Mouse (Mus musculus) olfactory bulb, adult 2 months (tissue): ENCODE results near the gene Trpc5. TPM values are rescaled to one million over a fixed set of nuclear protein-coding genes. Genes with fewer than 3 reads are reported as not detected.
A peak's percentile ranks its signal among the peaks of the same experiment; 100 is the strongest.

Experiments used
- H3K27ac ChIP-seq: fragments of 200-500 bp; 2 replicates; pipeline ENCODE4 v1.5.1; 2012; ENCODE audit warnings: low read depth, low read length; ENCODE audit not compliant: insufficient read depth
- H3K4me1 ChIP-seq: fragments of 200-500 bp; 2 replicates; pipeline ENCODE4 v1.6.1; 2012; ENCODE audit warnings: low read length; ENCODE audit not compliant: control insufficient read depth, insufficient read depth
- H3K4me3 ChIP-seq: fragments of 200-500 bp; 2 replicates; pipeline ENCODE4 v1.5.1; 2012; ENCODE audit warnings: mild to moderate bottlenecking, low read depth, low read length, moderate library complexity; ENCODE audit not compliant: insufficient read depth
- CTCF ChIP-seq: fragments of 200-500 bp; IDR thresholded peaks from 2 replicates; pipeline ENCODE4 v1.5.1; 2012; ENCODE audit warnings: low read depth, mild to moderate bottlenecking, low read length, moderate library complexity; ENCODE audit not compliant: insufficient read depth
- POLR2A ChIP-seq: fragments of 200-500 bp; IDR thresholded peaks from 2 replicates; pipeline ENCODE4 v1.6.1; 2012; ENCODE audit warnings: mild to moderate bottlenecking, low read depth, low read length, moderate library complexity; ENCODE audit not compliant: insufficient read depth
- WGBS: fragments of 180-500 bp; shearing (Covaris S2); methylation state at CpG from one replicate; pipeline ENCODE4 v1.1.7; 2018; 5-methylcytosine and 5-hydroxymethylcytosine counted together
- polyA plus RNA-seq: library from polyadenylated mRNA; stranded (reverse); fragments of >200 nt; gene quantifications from 2 replicates; pipeline ENCODE4 v1.2.4, GENCODE M21; 2012; ENCODE audit warnings: low replicate concordance; ENCODE audit not compliant: missing spikeins, insufficient read depth, insufficient read length

Gene Trpc5
- not detected in 2 replicates for polyA plus RNA-seq

DNA sequence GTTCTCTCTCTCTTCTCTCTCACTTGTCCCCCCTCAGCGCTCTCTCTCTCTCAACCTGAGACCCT is at the start of gene Trpc5:
Gene Trpc5, minus strand, starts transcription at position 39 of the 65 bp plus-strand sequence.
- no peak for TF ChIP-seq POLR2A
- no peak for TF ChIP-seq CTCF
- peak within 1 kb of the TSS; percentile 52 for H3K4me3 ChIP-seq
- WGBS: 25% methylated on average over 1 of the region's 1 CpGs
- H3K4me1 ChIP-seq: 0 out of 2 replicates have a peak, but pooled peaks cover 2% of the 10 kb centered on the region
- no peak within 1 kb of the TSS for H3K27ac ChIP-seq

DNA sequence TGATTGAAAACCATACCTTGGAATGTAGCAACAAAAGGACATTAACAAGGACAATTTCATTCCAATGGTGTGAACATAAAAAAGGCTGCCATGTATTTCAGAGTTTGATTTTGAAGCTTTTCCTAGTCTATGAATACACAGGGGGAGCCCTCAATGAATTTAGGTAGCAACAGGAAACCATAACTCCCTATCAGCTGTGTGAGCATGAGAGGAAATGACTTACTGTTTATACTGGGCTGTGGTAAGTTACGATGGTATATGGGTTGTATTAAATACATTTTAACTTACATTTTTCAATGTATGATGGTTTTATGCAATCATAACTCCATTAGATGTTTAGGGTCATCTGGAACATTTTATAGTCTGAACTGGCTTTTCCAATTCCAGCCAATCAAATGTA is 28.4 kb upstream of the Trpc5 start:
- WGBS: 94% methylated on average over 1 of the region's 1 CpGs
- no peaks in the 10 kb centered on the region for H3K4me1 ChIP-seq
- no peak for TF ChIP-seq CTCF
- no peak for TF ChIP-seq POLR2A

DNA sequence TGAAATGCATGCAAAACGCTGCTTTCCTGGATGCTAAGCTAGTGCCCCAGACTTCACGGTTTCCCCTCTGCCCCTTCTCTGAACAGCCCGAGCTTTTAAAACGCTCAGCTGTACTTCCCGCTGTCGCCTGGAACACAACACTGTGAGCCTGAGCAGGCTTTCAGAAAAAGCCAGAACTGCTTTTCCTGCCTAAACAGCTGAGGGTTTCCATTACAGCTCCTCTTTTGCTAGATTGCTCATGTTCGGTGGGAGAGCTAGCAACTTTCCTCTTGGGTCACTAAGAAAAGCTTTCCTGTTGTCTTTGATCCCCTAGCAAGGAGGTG is 1.8 kb upstream of the Trpc5 start:
- H3K4me3 ChIP-seq: peak overlapping the region; percentile 52
- 0 out of 2 replicates have a peak, but pooled peaks cover 2% of the 10 kb centered on the region for H3K4me1 ChIP-seq
- 16% methylated on average over 7 of the region's 7 CpGs for WGBS
- H3K27ac ChIP-seq: no peak overlapping the region
- no peak for TF ChIP-seq CTCF
- TF ChIP-seq POLR2A: no peak

More for the DNA sequence above, 28.4 kb upstream of the Trpc5 start:
- Histone ChIP-seq H3K27ac (no peak overlapping the region), H3K4me3 (no peak overlapping the region)

DNA sequence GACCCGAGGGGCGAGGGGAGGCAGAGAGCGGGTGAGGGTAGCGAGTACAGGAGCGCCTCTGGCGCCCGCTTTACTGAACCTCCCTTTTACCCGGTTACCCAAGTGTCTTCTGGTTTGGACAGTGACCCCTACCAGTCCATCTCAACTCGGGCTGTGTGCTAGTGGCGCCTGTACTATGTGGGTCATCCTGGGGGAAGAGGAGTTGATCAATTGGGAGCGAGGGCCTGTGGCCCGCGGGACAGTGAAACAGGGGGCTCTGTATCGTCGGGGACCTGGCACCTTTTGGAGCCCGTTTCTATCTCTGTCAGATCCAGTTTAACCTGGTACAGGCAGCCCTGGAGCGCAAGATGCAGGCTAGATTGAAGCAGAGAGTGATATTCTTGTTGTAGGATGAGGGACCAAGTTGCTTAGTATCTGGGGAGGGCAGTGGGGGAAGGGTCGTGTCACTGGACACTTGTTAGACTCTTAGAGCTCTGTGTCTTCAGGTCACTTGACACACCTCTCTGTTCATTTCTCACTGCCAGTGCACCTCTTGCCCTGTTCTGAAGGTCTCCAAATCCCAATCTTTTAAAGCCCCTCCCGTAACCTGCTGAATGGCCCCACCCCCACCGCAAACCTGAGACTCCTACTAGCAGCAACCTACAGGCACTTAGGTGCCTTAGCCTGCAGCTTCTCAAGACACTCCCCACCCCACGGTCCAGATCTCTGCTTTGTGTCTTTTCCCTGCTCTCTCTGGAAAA is 1.3 kb upstream of the Trpc5 start:
- no peak for TF ChIP-seq CTCF
- TF ChIP-seq POLR2A: no peak
- Histone ChIP-seq H3K4me3 (peak overlapping the region; percentile 52), H3K4me1 (0 out of 2 replicates have a peak, but pooled peaks cover 2% of the 10 kb centered on the region), H3K27ac (no peak overlapping the region)
- 9% methylated on average over 17 of the region's 21 CpGs for WGBS

DNA sequence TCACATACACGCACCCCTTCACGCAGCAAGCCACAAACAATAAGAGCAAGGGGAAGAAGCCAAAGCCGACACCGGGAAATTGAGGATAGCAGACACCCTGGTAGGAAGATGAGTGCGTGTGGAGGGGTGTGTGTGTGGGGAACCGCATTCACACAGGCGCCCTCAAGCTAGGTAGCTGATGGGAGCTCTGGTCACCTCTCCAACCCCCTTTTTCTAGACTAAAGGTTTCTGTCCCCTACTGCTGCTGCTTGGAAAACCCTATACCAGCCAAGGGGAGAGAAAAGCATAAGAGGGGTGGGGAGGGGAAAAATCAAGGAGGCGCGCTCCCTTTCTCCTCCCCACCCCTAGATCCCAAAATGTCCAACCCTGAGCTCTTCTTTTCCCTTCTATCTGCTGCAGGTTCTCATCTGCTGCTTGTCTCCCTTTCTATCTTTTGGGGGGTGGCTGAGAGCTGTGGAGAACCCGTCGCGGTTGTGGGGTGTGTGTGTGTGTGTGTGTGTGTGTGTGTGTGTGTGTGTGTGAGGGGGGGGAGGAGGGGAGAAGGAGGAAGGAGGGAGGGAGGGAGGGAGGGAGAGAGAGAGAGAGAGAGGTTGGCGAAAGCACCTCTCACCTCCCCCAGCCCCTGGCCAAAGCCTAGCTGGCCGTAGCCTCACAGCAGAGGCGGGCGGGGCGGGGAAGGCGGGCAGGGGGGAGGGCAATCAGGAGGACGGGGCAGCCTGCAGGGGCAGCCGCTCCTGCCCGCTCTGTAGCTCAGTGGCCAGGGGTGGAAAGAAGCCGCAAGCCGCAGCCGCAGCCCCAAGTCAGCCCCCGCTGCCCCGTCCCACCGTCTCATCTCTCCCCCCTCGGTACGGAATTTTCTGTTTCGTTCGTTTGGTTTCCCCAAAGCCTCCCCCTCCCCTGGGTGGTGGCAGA is 483 bp upstream of the Trpc5 start, which contains the start of gene Rtl4:
Gene Rtl4, plus strand, starts transcription at position 701 of the 912 bp plus-strand sequence.
- WGBS: 23% methylated on average over 25 of the region's 31 CpGs
- peak within 1 kb of the TSS; percentile 52 for H3K4me3 ChIP-seq
- H3K27ac ChIP-seq: no peak within 1 kb of the TSS
- H3K4me1 ChIP-seq: 0 out of 2 replicates have a peak, but pooled peaks cover 2% of the 10 kb centered on the region
- TF ChIP-seq CTCF (no peak), POLR2A (no peak)

DNA sequence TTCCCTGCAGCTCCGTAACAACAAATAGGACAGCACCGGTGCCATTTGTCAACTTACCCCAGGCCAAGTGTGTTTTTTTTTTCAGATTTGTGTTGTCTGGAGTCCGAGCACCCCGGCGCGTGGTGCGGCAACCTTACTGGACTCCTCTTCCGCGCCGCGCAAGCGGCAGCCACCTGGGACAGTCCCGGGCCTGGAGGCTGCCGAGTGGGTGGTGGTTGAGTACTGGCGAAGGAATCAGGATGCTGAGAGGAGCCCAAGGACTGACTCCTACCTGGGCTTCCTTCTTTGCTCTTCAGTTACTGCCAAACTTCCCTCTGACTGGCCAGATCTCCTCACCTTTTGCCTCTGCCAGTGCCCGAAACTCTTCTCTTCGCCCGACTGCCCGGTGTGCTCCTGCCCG is 238 bp downstream of the Trpc5 start:
- H3K27ac ChIP-seq: no peak overlapping the region
- H3K4me3 ChIP-seq: peak overlapping the region; percentile 52
- 0 out of 2 replicates have a peak, but pooled peaks cover 2% of the 10 kb centered on the region for H3K4me1 ChIP-seq
- whole genome bisulfite sequencing: 27% methylated on average over 20 of the region's 20 CpGs
- TF ChIP-seq POLR2A (no peak), CTCF (no peak)

DNA sequence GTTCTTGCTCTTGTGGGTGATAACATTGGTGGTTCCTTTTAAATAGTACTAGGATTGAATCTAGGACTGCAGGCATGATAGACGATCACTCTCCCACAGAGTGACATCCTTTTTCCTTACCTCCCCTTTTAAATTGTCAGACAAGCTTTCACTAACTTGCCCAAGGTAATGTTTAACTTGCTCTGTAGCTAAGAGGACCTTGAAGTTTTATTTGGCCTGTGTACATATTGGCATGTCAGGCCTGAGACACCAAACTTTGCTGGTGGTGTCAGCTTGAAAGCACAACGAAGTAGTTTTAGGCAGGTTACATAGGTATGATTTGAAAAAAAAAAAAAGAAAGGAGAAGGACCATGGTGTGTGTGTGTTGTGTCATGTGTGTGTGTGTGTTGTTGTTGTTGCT is 35.8 kb downstream of the Trpc5 start:
- Histone ChIP-seq H3K27ac (no peak overlapping the region), H3K4me3 (no peak overlapping the region), H3K4me1 (no peaks in the 10 kb centered on the region)
- WGBS: 80% methylated on average over 2 of the region's 2 CpGs
- TF ChIP-seq POLR2A (no peak), CTCF (no peak)

DNA sequence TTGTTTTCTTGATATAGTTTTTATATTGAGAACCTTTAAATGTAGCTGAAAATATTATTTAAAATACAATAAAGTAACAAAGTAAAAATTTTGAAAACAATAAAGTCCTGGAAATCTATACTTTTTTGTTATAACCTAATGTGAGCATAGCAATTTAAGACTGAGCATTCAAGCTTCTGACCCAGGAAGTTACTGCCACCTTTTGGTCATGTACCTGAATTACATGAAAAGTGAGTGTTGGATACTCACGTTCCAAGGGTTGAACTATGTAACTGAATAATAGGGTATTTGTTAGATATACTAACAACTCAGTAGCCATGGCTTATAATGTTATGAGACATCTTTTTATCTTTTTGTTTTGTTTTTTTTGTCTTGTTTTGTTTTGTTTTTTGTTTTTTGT is 42.6 kb downstream of the Trpc5 start:
- 49% methylated on average over 1 of the region's 1 CpGs for WGBS
- Histone ChIP-seq H3K4me3 (no peak overlapping the region), H3K4me1 (no peaks in the 10 kb centered on the region), H3K27ac (no peak overlapping the region)
- TF ChIP-seq CTCF: no peak
- TF ChIP-seq POLR2A: no peak

DNA sequence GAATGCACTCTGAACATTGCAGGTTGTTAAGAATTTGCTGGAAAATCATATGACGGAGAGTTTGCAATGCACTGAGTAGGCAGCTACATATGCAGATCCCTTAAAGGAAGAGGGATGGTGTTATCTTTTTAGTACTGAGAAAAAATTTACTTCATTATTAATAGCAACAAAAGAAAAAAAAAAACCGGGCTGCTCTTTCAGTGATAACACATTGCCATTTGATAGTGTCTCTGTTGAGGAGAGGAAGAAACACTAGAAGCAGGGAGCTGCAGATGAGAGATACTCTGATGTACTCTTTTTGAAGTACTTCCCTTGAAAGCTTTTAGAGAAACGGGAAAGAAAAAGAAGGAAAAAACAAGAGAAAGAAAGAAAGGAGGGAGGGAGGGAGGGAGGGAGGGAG is 43.2 kb downstream of the Trpc5 start:
- Histone ChIP-seq H3K27ac (no peak overlapping the region), H3K4me1 (no peaks in the 10 kb centered on the region), H3K4me3 (no peak overlapping the region)
- no peak for TF ChIP-seq POLR2A
- WGBS: 58% methylated on average over 3 of the region's 3 CpGs

DNA sequence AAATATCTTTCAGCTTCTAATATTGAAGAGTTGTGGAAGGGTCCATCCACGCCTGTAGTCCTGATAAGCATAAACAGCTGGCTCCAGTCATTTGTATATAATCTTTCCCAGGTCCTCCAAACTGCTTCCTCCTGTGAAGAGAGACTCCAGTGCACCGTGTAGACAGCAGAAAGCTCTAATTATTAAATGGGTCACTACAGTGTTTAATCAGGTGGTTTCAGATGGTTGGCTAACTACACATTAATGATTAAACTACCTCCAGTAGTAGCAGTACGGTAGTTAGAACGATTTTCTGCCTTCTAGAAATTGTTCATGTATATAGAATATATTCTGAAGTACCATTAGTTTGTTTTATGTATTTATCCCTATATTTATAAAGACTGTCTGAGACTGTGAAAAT is 75.2 kb downstream of the Trpc5 start:
- Histone ChIP-seq H3K4me1 (no peaks in the 10 kb centered on the region), H3K27ac (no peak overlapping the region), H3K4me3 (no peak overlapping the region)
- TF ChIP-seq CTCF (no peak), POLR2A (no peak)
- WGBS: 61% methylated on average over 4 of the region's 4 CpGs
